Mouse (Mus musculus) midbrain, embryonic 16.5 days (tissue): ENCODE measurements at regions not wholly inside any gene's neighbourhood (a gene's known extent, or its start where the extent isn't known, plus 50 kb on each side); places are given as distances from the start of the nearest gene placed in this dataset.

Experiments
- ATAC-seq: fragments of 200-750 bp; cut with Nextera tagmentation; 2 replicates; pipeline ENCODE4 v1.8.0; 2017; ENCODE audit warnings: moderate TSS enrichment
- H3K27ac ChIP-seq: fragments of 300-500 bp; sonication (generic); 2 replicates; pipeline ENCODE4 v1.5.1; 2014; ENCODE audit warnings: mild to moderate bottlenecking, low read length, mixed read lengths
- H3K27me3 ChIP-seq: fragments of 300-500 bp; sonication (generic); 2 replicates; pipeline ENCODE4 v1.6.1; 2014; ENCODE audit warnings: low read depth, low read length, mixed read lengths; ENCODE audit not compliant: control insufficient read depth, insufficient read depth
- H3K36me3 ChIP-seq: fragments of 300-500 bp; sonication (generic); 2 replicates; pipeline ENCODE4 v1.6.1; 2014; ENCODE audit warnings: mild to moderate bottlenecking, low read length, moderate library complexity, mixed read lengths; ENCODE audit not compliant: control insufficient read depth, insufficient read depth
- H3K4me1 ChIP-seq: fragments of 300-500 bp; sonication (generic); 2 replicates; pipeline ENCODE4 v1.6.1; 2014; ENCODE audit warnings: mild to moderate bottlenecking, low read length, mixed read lengths; ENCODE audit not compliant: control insufficient read depth, insufficient read depth
- H3K4me2 ChIP-seq: fragments of 300-500 bp; sonication (generic); 2 replicates; pipeline ENCODE4 v1.6.1; 2014; ENCODE audit warnings: mild to moderate bottlenecking, low read length, mixed read lengths
- H3K4me3 ChIP-seq: fragments of 300-500 bp; sonication (generic); 2 replicates; pipeline ENCODE4 v1.5.1; 2014; ENCODE audit warnings: low read depth, mild to moderate bottlenecking, low read length, moderate library complexity, mixed read lengths
- H3K9ac ChIP-seq: fragments of 300-500 bp; sonication (generic); 2 replicates; pipeline ENCODE4 v1.6.1; 2014; ENCODE audit warnings: low read depth, low read length, mixed read lengths
- H3K9me3 ChIP-seq: fragments of 300-500 bp; sonication (generic); replicated peaks from 2 replicates; pipeline ENCODE4 v1.6.1; 2014; ENCODE audit warnings: mild to moderate bottlenecking, low read length, mixed read lengths; ENCODE audit not compliant: control insufficient read depth, poor library complexity, severe bottlenecking
- WGBS: fragments of 180-500 bp; shearing (Covaris S2); extraction: QIAGEN DNeasy Blood & Tissue Kit; methylation state at CpG from one replicate; pipeline ENCODE4 v1.1.7; 2014; 5-methylcytosine and 5-hydroxymethylcytosine counted together

GRCm38 (mm10) chr11:21478191-21478590, 93.8 kb upstream of the Wdpcp start:
- Histone ChIP-seq H3K4me3 (no peak overlapping the region), H3K9ac (no peak overlapping the region), H3K4me1 (no peaks in the 10 kb centered on the region), H3K4me2 (no peak overlapping the region), H3K27me3 (no peaks in the 10 kb centered on the region), H3K27ac (no peak overlapping the region), H3K36me3 (no peaks in the 10 kb centered on the region), H3K9me3 (no peaks in the 10 kb centered on the region)
- ATAC-seq = no peak

- no peak overlapping the region for H3K4me3 ChIP-seq
- ATAC-seq = no peak
- 46% methylated on average over 4 of the region's 4 CpGs for WGBS
- no peaks in the 10 kb centered on the region for H3K36me3 ChIP-seq
- H3K27me3 ChIP-seq = no peaks in the 10 kb centered on the region
- H3K27ac ChIP-seq = no peak overlapping the region
- no peaks in the 10 kb centered on the region for H3K9me3 ChIP-seq
- no peak overlapping the region for H3K4me2 ChIP-seq
- H3K9ac ChIP-seq = no peak overlapping the region
- H3K4me1 ChIP-seq = no peaks in the 10 kb centered on the region
Observed at GRCm38 (mm10) chr11:21470711-21471110, 99.7 kb upstream of the Ugp2 start.

- Histone ChIP-seq H3K9me3 (no peaks in the 10 kb centered on the region), H3K27me3 (no peaks in the 10 kb centered on the region), H3K4me1 (no peaks in the 10 kb centered on the region), H3K27ac (no peak overlapping the region), H3K36me3 (no peaks in the 10 kb centered on the region), H3K4me3 (no peak overlapping the region), H3K4me2 (no peak overlapping the region), H3K9ac (no peak overlapping the region)
- ATAC-seq = no peak
Observed at GRCm38 (mm10) chr11:21468465-21468864, 97.5 kb upstream of the Ugp2 start.

- Histone ChIP-seq H3K27ac (no peak overlapping the region), H3K4me2 (no peak overlapping the region), H3K4me3 (no peak overlapping the region), H3K36me3 (no peaks in the 10 kb centered on the region), H3K4me1 (no peaks in the 10 kb centered on the region), H3K27me3 (no peaks in the 10 kb centered on the region), H3K9ac (no peak overlapping the region), H3K9me3 (no peaks in the 10 kb centered on the region)
- no peak for ATAC-seq
Observed at GRCm38 (mm10) chr11:21460011-21460410, 89.0 kb upstream of the Ugp2 start.

GRCm38 (mm10) chr11:21453308-21454106, 82.5 kb upstream of the Ugp2 start:
- no peaks in the 10 kb centered on the region for H3K9me3 ChIP-seq
- ATAC-seq = no peak; the same call in 1 of the 2 replicates
- H3K4me1 ChIP-seq = no peaks in the 10 kb centered on the region
- 87% methylated on average over 3 of the region's 4 CpGs for WGBS
- no peaks in the 10 kb centered on the region for H3K27me3 ChIP-seq
- no peak overlapping the region for H3K9ac ChIP-seq
- no peak overlapping the region for H3K4me2 ChIP-seq
- H3K27ac ChIP-seq = no peak overlapping the region
- H3K36me3 ChIP-seq = no peaks in the 10 kb centered on the region
- H3K4me3 ChIP-seq = no peak overlapping the region

GRCm38 (mm10) chr11:21433726-21434125, 62.7 kb upstream of the Ugp2 start:
- H3K9ac ChIP-seq = no peak overlapping the region
- no peak overlapping the region for H3K27ac ChIP-seq
- no peak overlapping the region for H3K4me2 ChIP-seq
- no peak overlapping the region for H3K4me3 ChIP-seq
- no peaks in the 10 kb centered on the region for H3K4me1 ChIP-seq
- ATAC-seq = peak; percentile 51; the same call in 1 of the 2 replicates
- no peaks in the 10 kb centered on the region for H3K9me3 ChIP-seq
- H3K36me3 ChIP-seq = no peaks in the 10 kb centered on the region
- WGBS = 42% methylated on average over 2 of the region's 2 CpGs
- H3K27me3 ChIP-seq = no peaks in the 10 kb centered on the region

- H3K4me1 ChIP-seq = no peaks in the 10 kb centered on the region
- H3K9me3 ChIP-seq = no peaks in the 10 kb centered on the region
- H3K4me2 ChIP-seq = no peak overlapping the region
- no peaks in the 10 kb centered on the region for H3K27me3 ChIP-seq
- no peaks in the 10 kb centered on the region for H3K36me3 ChIP-seq
- no peak overlapping the region for H3K4me3 ChIP-seq
- no peak overlapping the region for H3K9ac ChIP-seq
- no peak for ATAC-seq
- WGBS = 47% methylated on average over 1 of the region's 1 CpGs
- H3K27ac ChIP-seq = no peak overlapping the region
Observed at GRCm38 (mm10) chr11:21430021-21430420, 59.0 kb upstream of the Ugp2 start.

GRCm38 (mm10) chr11:21428749-21429148, 57.7 kb upstream of the Ugp2 start:
- 71% methylated on average over 6 of the region's 6 CpGs for WGBS
- no peak for ATAC-seq
- Histone ChIP-seq H3K4me1 (no peaks in the 10 kb centered on the region), H3K9me3 (no peaks in the 10 kb centered on the region), H3K27me3 (no peaks in the 10 kb centered on the region), H3K4me2 (no peak overlapping the region), H3K9ac (no peak overlapping the region), H3K36me3 (no peaks in the 10 kb centered on the region), H3K27ac (no peak overlapping the region), H3K4me3 (no peak overlapping the region)

GRCm38 (mm10) chr11:21428013-21428317, 57.0 kb upstream of the Ugp2 start:
- WGBS = 75% methylated on average over 3 of the region's 3 CpGs
- no peak overlapping the region for H3K27ac ChIP-seq

More at GRCm38 (mm10) chr11:21428013-21428317, 57.0 kb upstream of the Ugp2 start:
- Histone ChIP-seq H3K4me1 (no peaks in the 10 kb centered on the region), H3K27me3 (no peaks in the 10 kb centered on the region), H3K4me3 (no peak overlapping the region), H3K4me2 (no peak overlapping the region), H3K9ac (no peak overlapping the region), H3K9me3 (no peaks in the 10 kb centered on the region), H3K36me3 (no peaks in the 10 kb centered on the region)
- no peak for ATAC-seq
